ENCODE assay signal across 33 mouse cellular contexts in the genomic region with DNA sequence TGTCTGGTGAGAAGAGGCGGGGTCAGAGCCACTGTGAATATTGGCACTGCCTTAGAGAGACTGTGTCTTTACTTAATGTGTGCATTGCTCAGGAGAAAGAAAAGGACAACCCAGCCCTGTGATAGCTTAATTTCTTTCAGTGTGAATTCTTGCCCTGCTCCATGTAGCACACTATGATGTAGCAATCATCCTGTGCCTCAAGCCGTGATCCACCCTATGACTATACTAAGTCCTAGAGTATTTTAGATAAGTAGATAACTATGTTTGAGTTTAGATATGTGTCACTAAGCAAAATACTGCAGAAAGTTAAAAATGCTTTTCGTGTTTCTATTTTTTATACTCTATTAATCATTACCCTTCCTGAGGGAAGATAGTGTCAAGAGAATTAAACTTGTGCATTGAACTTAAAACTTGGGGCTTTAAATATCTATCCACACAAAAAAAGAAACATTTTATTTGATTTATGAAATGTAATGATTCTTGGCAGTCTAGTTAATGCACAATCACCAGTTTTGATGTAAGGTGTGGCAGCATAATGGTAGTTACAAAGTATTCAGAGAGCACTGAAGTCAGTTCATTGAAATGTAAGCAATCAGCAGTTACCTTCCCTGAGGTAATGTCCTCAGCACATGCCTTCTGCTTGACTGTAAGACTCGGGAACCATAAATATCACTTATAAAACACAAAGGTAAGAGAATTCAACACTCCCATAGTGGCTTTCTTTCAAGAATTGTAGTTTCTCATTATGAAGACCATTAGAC. TPM values are rescaled to one million over a fixed set of nuclear protein-coding genes. Genes with fewer than 3 reads are reported as not detected.
"Had no signal": no experiment of that assay in that cellular context is flagged by ENCODE, and none has a peak within 500 bp of the region (broad histone marks: within the 10 kb centered on the region; RNA-seq: fewer than 3 reads in every experiment).

No protein-coding gene starts in this region.

- H3K4me3 ChIP-seq: heart, adult 2 months; heart, embryonic 10.5 days; heart, embryonic 12.5 days; heart, embryonic 13.5 days; heart, embryonic 15.5 days; hindbrain, embryonic 10.5 days; hindbrain, embryonic 15.5 days; kidney, embryonic 15.5 days; layer of hippocampus, adult 2 months; left cerebral cortex, adult 2 months had no signal

- H3K4me2 ChIP-seq: heart, embryonic 11.5 days; heart, embryonic 12.5 days; heart, embryonic 13.5 days; heart, embryonic 15.5 days; hindbrain, embryonic 14.5 days; hindbrain, embryonic 15.5 days; kidney, embryonic 15.5 days had no signal

- DNase-seq: heart, adult 18-20 months; heart, adult 2 months; heart, postnatal 10 days; heart, postnatal 14 days; heart, postnatal 36 days; heart, postnatal 4 days; kidney, adult 11 months; kidney, adult 18-20 months; kidney, adult 2 months; kidney, adult 8-10 months; kidney, adult 9 months; kidney, postnatal 10 days; kidney, postnatal 14 days; kidney, postnatal 25 days; kidney, postnatal 36 days; kidney, postnatal 4 days; layer of hippocampus, adult 9-11 months; layer of hippocampus, postnatal 36 days had no signal

- H3K9ac ChIP-seq: heart, embryonic 12.5 days; heart, embryonic 13.5 days; heart, embryonic 15.5 days; hindbrain, embryonic 14.5 days; hindbrain, embryonic 15.5 days; kidney, embryonic 15.5 days had no signal

- H3K9me3 ChIP-seq: heart, embryonic 10.5 days; heart, embryonic 12.5 days; heart, embryonic 13.5 days; heart, embryonic 15.5 days; hindbrain, embryonic 10.5 days; hindbrain, embryonic 15.5 days; kidney, embryonic 15.5 days had no signal

- H3K4me1 ChIP-seq: heart, embryonic 10.5 days; heart, embryonic 12.5 days; heart, embryonic 13.5 days; heart, embryonic 15.5 days; hindbrain, embryonic 10.5 days; kidney, embryonic 15.5 days had no signal

- ATAC-seq: hindbrain, embryonic 16.5 days; hindbrain, postnatal 0 days; inflammation-experienced regulatory T-cells, adult 6 months had no signal

- H3K36me3 ChIP-seq: heart, embryonic 10.5 days; heart, embryonic 12.5 days; heart, embryonic 13.5 days; heart, embryonic 15.5 days; hindbrain, embryonic 10.5 days; hindbrain, embryonic 15.5 days; kidney, embryonic 15.5 days had no signal

- H3K27ac ChIP-seq: heart, adult 2 months; heart, embryonic 10.5 days; heart, embryonic 13.5 days; heart, embryonic 15.5 days; hindbrain, embryonic 10.5 days; hindbrain, embryonic 14.5 days; hindbrain, embryonic 15.5 days; hindbrain, postnatal 0 days; kidney, embryonic 15.5 days; kidney, postnatal 0 days; layer of hippocampus, adult 2 months; left cerebral cortex, adult 2 months had no signal

- H3K27me3 ChIP-seq: heart, embryonic 12.5 days; heart, embryonic 13.5 days; heart, embryonic 15.5 days; hindbrain, embryonic 15.5 days; kidney, embryonic 15.5 days had no signal

RNA-seq across cellular contexts. Expression of a gene that starts 22.1 kb away (rescaled TPM):
- polyA plus RNA-seq: heart, adult 2 months had no signal
